Mouse (Mus musculus) bone marrow, adult 2 months (tissue): ENCODE results near the gene Bcas1. TPM values are rescaled to one million over a fixed set of nuclear protein-coding genes. Genes with fewer than 3 reads are reported as not detected.

Experiments
- H3K27ac ChIP-seq: fragments of 200-500 bp; 2 replicates; pipeline ENCODE4 v1.5.1; 2012; ENCODE audit warnings: low read depth, mild to moderate bottlenecking, control low read depth, inconsistent platforms, low read length; ENCODE audit not compliant: control insufficient read depth, poor library complexity, insufficient read depth
- H3K4me1 ChIP-seq: fragments of 200-500 bp; 2 replicates; pipeline ENCODE4 v1.6.1; 2011; ENCODE audit warnings: low read length; ENCODE audit not compliant: control insufficient read depth, insufficient read depth
- H3K4me3 ChIP-seq: fragments of 200-500 bp; replicated peaks from 2 replicates; pipeline ENCODE3; 2011; ENCODE audit warnings: mild to moderate bottlenecking, low read depth, low read length, control low read depth; ENCODE audit not compliant: control insufficient read depth
- CTCF ChIP-seq: fragments of 200-500 bp; IDR thresholded peaks from 2 replicates; pipeline ENCODE4 v1.5.1; 2011; ENCODE audit warnings: low read length, control low read depth; ENCODE audit not compliant: control insufficient read depth, insufficient read depth
- POLR2A ChIP-seq: fragments of 200-500 bp; IDR thresholded peaks from 2 replicates; pipeline ENCODE4 v1.6.1; 2011; ENCODE audit warnings: low read depth, mild to moderate bottlenecking, control low read depth, low read length, borderline replicate concordance; ENCODE audit not compliant: control insufficient read depth
- WGBS: fragments of 180-500 bp; shearing (Covaris S2); methylation state at CpG from one replicate; pipeline ENCODE4 v1.1.7; 2018; 5-methylcytosine and 5-hydroxymethylcytosine counted together
- polyA plus RNA-seq: library from polyadenylated mRNA; stranded (reverse); fragments of >200 nt; gene quantifications from 2 replicates; pipeline ENCODE4 v1.2.4, GENCODE M21; 2011; ENCODE audit warnings: low replicate concordance; ENCODE audit not compliant: missing spikeins, insufficient read depth, insufficient read length

Bcas1 gene
- polyA plus RNA-seq, 1 experiment, result 2.4 TPM

DNA sequence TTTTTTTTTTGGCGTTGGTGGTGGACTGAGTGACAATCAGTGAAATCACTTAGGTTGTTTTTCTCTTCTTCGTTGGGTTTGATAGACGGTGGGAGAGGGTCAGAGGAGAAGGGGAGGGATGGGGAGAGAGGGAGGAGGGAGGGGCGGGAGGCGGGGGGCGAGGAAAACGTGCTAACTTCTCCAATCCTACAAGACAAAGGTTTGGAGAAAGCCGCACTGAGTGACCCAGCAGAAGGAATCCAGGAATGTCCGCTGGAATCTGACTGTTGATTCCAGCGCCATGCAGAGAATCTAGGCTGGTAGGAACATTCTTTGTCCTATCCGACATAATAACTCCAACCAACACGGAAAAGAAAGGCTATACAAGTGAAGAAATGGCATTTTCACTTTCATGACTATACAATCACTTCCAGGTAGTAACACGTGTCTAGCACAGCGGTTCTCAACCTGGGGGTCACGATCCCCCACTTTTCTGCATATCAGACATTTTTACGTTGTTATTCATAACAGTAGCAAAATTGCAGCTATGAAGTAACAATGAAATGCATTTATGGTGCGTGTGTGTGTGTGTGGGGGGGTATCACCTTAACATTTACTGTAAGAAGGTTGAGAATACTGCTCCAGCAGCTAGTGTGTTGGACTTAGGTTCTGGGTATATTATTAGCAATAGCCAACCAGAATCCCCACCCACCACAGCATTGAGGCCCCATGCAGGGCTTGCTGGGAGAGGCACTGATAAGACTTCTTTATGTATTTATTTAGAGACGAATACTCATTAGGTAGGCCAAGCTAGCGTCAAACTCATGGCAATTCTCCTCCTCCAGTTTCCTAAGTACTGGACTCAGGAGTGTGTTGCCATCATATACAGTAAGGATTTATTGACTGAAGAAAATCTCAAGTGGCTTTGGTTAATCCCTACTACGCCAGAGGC lies 107.8 kb downstream of the Bcas1 start:
- whole genome bisulfite sequencing, result 25% methylated on average over 20 of the region's 20 CpGs
- Histone ChIP-seq H3K4me3 (no peak overlapping the region), H3K4me1 (peaks cover 4% of the 10 kb centered on the region; the same call in 1 of the 2 replicates), H3K27ac (no peak overlapping the region)
- TF ChIP-seq CTCF (no peak), POLR2A (0 out of 2 replicates have a peak, but pooled peaks have one; percentile 1)

DNA sequence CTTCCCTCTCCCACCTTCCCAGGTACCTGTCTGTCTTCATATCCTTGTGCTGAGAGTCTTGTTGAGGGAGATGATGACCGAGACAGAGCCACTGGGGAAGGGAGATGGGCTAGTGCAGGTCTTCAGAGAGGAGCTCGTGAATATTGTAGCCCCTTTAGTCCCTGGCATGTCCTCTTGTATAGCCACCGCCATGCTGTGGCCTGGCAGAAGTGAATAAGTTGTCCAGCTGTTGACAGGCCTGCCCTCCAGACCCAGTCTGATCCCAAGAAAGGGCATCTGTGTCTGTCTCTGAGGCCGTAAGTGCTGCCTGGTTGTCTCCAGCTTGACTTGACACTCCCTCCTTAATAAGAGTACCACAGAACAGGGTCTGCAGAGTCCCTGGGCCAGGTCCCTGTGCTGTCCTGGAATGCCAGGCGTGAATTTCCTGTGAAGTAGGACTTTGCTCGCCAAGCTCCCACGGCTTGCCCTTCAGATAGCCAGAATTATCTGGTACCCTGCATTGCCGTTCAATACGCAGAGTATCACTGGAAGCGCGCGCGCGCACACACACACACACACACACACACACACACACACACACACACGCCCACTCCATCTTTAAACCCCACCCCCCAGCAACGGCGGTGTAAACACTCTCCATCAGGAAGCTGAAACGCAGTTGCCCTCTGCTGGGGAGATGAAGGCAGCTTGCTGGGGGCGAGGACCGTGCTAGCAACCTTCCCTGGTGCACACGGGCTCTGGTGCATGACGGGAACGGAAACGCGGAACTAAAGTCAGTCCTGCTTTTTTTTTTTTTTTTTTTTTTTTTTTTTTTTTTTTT lies 108.7 kb downstream of the Bcas1 start:
- TF ChIP-seq CTCF (peak; percentile 62; the same call in 1 of the 2 replicates), POLR2A (peak; percentile 5; the same call in 1 of the 2 replicates)
- Histone ChIP-seq H3K4me3 (peak overlapping the region; percentile 46), H3K4me1 (peaks cover 4% of the 10 kb centered on the region; the same call in 1 of the 2 replicates), H3K27ac (0 out of 2 replicates have a peak overlapping the region, but pooled peaks have one; percentile 8)
- WGBS, result 13% methylated on average over 25 of the region's 25 CpGs

GRCm38 (mm10) chr2:170316774-170317173 lies 110.9 kb downstream of the Bcas1 start:
- TF ChIP-seq CTCF (no peak), POLR2A (no peak)
- Histone ChIP-seq H3K4me1 (peaks cover 4% of the 10 kb centered on the region; the same call in 1 of the 2 replicates), H3K4me3 (no peak overlapping the region), H3K27ac (no peak overlapping the region)
- WGBS, result 46% methylated on average over 4 of the region's 4 CpGs

DNA sequence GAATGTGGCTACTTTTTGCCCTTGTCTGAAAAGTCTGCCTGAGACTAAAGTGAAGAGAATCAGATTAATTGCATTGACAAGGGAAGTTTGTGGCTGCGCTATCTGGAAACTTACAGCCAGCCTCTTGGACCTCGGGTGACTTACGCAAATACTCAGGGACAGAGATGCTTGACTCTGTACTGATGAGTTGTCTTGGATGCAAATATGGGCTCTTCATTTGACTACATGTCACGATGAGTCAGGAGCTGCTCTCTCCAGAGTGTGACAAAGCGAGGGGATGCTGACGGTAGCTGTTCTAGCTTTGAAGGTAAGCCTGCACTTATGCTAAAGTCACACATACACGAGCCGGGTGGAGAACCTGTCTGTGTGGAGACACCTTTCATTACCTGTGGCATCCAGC lies 111.3 kb downstream of the Bcas1 start:
- Histone ChIP-seq H3K4me3 (no peak overlapping the region), H3K4me1 (peaks cover 4% of the 10 kb centered on the region; the same call in 1 of the 2 replicates), H3K27ac (no peak overlapping the region)
- 65% methylated on average over 8 of the region's 8 CpGs for WGBS
- TF ChIP-seq POLR2A (no peak), CTCF (no peak)

GRCm38 (mm10) chr2:170310988-170311359 lies 116.7 kb downstream of the Bcas1 start:
- Histone ChIP-seq H3K4me3 (no peak overlapping the region), H3K4me1 (peaks cover 13% of the 10 kb centered on the region), H3K27ac (no peak overlapping the region)
- no peak for TF ChIP-seq CTCF
- no peak for TF ChIP-seq POLR2A
- WGBS, result 20% methylated on average over 6 of the region's 6 CpGs

DNA sequence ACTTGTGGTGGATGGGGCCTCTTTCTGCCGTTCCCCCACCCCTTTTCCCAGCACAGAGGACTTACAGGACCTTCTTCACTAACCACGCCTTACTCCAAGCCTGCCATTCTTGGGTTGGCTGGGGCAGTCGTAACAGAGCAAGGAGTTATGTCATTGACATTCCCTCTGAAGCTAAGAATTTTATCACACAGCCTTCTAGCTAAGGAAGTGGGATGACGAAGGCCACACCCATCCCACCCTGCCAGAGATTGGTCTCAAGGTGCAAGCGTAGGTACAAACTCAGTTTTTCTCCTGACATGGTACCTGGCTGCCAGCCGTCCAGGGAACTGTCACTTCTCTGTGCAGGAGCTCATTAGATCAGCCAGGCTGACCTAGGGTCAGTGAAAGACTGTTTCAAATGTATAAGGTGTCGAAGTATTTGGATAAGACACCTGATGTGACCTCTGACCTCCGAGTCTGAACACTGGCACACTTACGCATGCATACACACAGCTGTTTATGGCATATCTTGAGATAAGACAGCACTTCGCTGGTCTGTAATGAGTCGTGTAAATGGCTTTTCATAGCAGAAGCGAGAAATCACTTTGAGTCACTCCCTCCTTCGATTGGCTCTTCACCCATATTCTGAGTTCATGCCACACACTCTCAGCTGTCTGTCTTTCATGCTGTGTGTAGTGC lies 117.2 kb downstream of the Bcas1 start:
- no peak overlapping the region for H3K27ac ChIP-seq

DNA sequence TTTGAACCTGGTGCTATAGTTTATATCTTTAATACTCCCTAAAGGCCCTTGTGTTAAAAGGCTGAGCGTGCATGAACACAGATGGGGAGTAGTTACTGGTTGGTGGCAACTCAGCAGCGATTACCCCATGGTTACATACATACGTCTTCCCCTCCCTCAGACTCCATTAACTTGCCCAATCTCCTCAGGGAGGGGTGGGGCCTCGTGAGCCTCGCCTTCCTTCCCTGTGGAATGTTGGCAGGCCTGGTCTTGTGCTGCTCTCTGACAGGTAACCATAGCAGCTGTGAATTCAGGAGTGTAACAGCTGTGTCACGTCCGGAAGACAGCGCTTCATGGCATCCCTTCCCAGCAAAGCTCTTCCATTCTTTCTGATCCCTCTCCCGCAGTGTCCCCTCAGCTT lies 118.7 kb downstream of the Bcas1 start:
- WGBS, result 63% methylated on average over 9 of the region's 9 CpGs

More for the DNA sequence above, 117.2 kb downstream of the Bcas1 start:
- WGBS, result 64% methylated on average over 13 of the region's 13 CpGs
- Histone ChIP-seq H3K4me3 (no peak overlapping the region), H3K4me1 (peaks cover 13% of the 10 kb centered on the region)
- TF ChIP-seq CTCF, result no peak
- no peak for TF ChIP-seq POLR2A

More for the DNA sequence above, 118.7 kb downstream of the Bcas1 start:
- no peak overlapping the region for H3K4me3 ChIP-seq
- no peak overlapping the region for H3K27ac ChIP-seq
- H3K4me1 ChIP-seq, result peaks cover 13% of the 10 kb centered on the region
- TF ChIP-seq CTCF, result no peak
- TF ChIP-seq POLR2A, result no peak
